Mouse (Mus musculus) ovary, adult 18-20 months (tissue): ENCODE data around the gene Shc1.
A peak's percentile ranks its signal among the peaks of the same experiment; 100 is the strongest.
"Not testable (repeated sequence)": the region's sequence is repeated elsewhere in the genome, so short reads cannot be mapped to it uniquely, and the experiment has no call there.

Source experiments
- DNase-seq: peaks from one replicate; pipeline ENCODE4 v3.0.0; 2022; ENCODE audit warnings: low spot score, mixed read lengths

The Shc1 gene

DNA sequence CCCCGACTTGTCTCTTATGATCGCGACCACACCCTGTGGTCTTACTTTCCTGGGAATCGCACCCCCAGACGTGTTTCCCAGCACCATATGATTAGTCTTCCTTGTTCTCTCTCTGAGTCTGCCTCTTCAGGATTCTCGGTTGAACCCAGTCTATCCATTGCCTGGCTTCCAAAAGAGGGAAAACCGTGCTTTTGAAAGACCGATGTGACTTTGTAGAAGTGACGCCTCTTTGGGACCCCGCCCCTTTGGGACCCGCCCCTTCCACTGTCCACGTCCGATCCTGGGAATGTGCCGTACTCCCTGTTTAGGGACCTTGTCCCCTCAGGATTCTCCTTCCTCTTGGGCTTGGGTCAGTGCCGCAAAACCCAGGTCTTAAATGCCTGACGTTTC, 613 bp downstream of the Shc1 start:
- DNase-seq = peak; percentile 73

DNA sequence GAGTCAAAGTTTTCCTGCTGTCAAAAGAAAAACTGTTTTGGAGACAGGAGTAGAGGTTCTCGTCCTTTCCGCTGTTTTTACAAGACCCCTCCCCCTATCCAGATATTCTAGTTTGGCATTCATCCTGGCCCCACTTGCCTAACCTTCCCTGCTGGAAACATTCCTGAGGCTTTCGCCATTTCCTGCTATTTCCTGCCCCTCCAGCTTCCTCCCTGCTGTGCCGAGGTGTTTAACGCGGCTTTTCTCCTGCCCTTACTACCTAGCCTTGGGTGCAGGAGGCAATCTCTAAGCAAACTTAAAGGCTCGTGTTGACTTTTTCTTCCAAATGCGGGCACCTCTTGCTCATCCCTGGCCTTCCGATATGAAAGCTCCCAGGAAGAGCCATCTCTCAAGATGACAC, 1.3 kb downstream of the Shc1 start:
- DNase-seq = peak; percentile 50

DNA sequence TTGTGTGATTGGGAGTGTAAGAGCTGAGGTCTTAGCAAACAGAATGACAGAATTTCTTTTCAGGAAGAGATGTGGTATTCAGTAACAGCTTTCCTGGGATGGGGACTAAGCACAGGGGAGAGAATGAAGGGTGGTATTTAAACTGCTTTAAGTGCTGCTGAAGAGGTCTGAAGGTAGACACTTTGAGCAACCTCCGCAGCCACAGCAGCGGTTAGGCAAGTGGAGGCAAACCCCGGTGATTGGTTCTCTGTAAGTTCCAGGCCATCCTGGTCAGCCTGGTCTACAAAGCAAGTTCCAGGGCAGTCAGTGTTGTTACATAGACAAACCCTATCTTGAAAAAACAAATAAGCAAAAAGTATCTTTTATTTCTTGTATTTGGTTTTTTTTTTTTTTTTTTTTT, 1.7 kb downstream of the Shc1 start:
- DNase-seq = no peak

DNA sequence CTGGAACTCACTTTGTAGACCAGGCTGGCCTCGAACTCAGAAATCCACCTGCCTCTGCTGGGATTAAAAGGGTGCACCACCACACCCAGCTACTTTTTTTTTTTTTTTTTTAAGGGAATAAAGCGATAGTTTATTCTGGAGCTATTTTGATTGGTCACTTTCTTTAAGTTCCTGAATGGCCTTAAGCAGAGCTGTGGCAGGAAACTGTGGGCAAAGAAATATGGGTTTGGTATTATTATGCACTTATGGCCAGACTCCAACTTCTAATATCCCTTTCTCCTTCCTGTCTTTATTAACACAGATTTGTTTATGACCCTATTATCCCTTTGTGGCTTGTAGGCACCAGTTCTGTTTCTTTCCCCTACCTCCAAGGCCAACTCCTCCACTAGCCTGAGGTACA, 2.2 kb downstream of the Shc1 start:
- no peak for DNase-seq

DNA sequence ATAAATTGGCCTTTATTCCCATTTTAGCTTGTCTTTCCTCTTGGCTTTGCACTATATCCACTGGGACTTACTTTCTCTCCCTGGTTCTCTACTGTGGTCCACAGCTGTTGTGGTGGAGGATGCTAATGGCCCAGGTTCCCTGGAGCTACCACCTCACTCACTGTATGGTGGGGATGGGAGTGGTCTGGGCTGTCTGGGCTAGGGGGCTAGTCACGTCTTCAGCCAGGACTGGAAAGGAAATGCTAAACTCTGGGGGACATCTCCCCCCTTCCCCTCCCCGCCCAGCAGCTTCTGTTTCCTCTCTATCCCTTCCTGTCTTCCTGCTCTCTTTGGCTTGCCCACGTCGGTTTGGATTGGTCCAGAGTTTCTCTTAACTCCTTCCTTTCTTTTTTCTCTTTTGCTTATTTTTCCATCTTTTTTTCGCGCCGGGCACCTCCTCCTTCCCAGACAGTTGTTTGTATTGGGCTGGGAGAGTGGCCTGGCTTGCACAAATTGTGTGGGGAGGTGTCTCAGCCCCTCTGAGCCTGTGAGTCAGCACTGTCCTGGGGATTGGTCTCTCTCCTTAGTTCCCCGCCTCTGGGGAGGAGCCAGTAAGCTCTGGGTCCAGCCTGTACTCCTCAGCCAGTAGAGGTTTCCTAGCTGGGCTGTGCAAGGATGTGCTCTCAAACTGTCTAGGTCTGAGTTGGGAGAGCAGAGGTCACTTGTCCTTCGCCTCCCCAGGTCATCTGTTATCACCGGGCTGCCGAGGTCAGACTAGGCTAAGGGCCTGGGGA, 2.9 kb downstream of the Shc1 start:
- DNase-seq = peak; percentile 83

DNA sequence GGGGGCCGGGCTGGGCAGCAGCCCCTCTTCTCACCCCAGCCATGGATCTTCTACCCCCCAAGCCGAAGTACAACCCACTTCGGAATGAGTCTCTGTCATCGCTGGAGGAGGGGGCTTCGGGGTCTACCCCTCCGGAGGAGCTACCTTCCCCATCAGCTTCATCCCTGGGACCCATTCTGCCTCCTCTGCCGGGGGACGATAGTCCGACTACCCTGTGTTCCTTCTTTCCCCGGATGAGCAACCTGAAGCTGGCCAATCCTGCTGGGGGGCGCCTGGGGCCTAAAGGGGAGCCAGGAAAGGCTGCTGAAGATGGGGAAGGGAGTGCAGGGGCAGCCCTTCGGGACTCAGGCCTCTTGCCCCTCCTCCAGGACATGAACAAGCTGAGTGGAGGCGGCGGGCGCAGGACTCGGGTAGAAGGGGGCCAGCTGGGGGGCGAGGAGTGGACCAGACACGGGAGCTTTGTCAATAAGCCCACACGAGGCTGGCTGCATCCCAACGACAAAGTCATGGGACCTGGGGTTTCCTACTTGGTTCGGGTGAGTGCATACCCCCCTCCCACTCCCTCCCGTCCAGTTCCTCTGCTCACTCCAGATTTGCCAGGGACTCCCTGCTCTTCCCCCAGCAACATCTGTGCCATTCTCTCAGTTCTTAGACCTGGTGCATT, 3.7 kb downstream of the Shc1 start:
- DNase-seq = no peak

DNA sequence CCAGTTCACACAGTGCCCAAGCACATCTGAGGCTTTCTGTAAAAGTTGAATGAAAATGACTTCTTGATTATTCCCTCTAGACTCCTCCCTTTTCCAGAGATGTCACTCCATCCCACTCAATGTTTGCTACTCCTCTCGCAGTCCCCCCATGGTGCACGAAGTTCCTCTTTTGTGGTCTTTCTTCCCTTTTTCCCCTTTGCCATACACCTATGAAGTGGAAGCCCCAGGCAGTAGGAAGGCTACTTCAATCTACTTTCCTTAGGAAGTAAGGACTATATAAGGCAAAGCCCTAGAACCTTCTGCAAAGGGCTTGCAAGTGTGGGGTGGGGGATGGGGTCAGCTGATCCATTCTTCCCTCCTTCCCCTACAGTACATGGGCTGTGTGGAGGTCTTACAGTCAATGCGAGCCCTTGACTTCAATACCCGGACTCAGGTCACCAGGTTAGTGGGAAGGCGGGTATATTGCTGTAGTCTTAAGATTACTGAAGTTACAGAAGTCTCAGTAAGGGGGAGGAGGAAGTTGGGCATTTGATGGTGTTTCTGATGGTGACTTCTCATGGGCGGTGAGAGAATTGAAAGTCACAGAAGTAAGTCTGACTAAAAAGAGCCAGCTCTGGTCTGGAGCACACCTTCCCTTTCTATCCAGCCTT, 4.4 kb downstream of the Shc1 start:
- DNase-seq = no peak

DNA sequence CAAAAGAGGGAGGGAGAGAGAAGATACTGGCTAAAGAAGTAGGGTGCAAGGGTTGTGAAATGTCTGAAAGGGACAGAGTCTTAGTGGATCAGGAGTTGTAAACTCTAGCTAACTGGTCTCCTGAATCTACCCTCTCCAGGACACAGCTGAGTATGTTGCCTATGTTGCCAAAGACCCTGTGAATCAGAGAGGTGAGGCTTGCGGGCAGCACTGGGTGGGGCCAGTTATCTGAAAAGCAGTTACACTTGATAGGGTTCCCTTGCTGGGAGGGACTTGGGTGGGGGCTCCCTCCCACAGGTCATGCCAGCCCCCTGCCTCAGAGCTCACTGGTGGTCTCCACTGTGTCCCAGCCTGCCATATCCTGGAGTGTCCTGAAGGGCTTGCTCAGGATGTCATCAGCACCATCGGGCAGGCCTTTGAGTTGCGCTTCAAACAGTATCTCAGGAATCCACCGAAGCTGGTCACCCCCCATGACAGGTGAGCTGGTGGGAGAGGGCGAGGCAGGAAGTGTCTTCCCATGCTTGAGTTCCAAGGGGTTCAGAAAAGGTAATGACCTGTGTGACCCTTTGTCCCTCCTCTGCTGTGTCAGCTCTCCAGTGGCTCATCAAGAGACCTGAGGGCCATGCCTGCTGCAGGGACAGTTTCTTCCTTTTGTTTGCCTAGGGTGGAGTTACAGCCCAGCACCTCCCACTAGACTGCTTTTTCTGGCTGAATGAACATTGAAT, 6.3 kb downstream of the Shc1 start:
- no peak for DNase-seq

DNA sequence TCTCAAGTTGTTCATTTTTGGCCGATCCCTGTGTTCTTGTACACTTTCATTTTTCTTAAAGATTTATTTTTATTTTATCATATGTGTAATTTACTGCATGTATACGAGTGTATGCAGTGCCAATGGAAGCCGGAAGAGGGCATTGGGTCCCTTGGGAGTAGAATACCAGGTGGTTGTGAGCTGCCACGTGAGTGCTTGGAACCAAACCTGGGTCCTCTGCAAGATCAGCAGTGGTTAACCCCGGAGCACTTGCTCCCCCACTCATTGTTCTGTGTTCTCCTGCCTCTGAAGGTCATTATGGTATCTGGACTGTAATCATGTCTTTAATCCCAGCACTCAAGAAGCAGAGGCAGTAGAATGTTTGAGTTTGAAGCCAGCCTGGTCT, 6.9 kb downstream of the Shc1 start:
- DNase-seq = no peak

DNA sequence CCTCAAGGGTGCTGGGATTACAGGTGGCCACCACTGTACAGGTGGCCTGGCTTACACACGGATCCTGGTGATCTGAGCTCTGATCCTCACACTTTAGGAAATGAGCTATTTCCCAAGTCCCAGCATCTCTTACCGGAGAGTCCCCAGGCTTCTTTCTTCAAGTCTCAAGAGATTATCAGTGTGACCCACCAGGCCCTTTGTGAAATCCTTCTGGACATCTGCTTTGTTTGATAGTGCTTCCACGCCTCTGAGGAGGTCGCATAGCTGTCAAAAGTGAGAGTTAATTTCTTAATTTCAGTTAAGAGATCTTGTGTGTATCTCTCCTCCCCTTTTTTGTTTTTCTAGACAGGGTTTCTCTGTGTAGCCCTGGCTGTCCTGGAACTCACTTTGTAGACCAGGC, 7.6 kb downstream of the Shc1 start:
- no peak for DNase-seq

DNA sequence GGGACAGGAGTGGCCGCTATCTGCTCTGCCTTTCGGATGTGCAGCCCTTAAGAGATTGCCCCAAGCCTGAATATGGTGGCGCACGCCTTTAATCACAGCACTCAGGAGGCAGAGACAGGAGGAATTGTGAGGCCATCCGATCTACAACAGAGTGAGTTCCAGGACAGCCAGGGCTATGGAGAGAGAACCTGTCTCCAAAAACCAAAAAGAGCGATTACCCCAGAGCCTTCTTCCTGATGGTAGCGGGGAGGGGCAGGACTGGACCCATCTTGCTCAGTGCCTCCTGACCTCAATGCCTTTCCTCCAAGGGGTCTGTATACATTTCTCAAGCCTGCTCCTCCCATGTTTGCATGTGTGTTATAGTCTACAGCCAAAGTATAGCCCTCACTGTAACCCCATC, 10.8 kb downstream of the Shc1 start:
- DNase-seq = not testable (repeated sequence)

DNA sequence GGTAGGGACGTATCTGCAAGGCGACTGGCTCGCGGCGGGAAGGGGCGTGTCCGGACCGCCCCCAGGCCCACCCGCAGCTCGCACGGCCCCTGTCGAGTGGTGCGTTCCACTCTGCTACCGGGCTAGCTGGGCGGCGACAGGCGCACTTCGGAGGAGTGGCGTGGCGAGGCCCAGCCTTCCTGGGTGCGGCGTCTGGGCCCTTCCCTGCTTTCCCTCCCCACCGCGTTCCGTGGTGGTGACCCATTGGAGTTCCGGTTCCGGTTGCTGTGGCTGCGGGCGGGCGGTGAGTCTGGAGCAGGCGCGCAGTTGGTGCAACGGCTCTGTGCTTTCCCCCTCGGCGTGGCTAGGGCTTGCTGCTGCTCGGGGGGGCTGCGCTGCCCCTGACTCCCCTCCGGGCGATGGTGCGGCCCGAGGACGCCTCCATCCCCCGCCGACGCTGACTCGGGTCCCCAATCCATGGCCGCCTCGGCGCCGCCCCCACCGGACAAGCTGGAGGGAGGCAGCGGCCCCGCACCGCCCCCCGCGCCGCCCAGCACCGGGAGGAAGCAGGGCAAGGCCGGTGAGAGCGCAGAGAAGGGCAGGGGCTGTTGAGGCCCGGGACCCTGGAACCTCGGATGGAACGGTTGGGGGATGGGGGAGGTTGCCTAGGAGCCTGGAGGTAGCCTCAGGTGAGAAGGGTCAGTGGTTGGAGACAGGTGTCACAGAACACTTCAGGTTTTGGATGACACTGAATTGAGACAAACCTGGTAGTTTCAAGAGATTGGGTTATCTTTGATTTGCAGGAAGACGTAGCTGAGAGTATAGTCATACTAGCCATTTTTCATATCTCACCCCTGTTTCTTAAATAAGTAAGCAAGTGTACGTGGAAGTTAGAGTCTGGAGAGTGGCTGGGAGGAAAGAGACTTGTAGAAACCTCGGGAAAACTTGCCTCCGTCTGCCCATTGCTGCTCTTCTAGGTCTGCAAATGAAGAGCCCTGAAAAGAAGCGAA, 12.2 kb downstream of the Shc1 start, which contains the start of gene Pygo2:
TSS of gene Pygo2 (plus strand) at position 44 of the 989 bp plus-strand sequence.
- DNase-seq = peak; percentile 97

DNA sequence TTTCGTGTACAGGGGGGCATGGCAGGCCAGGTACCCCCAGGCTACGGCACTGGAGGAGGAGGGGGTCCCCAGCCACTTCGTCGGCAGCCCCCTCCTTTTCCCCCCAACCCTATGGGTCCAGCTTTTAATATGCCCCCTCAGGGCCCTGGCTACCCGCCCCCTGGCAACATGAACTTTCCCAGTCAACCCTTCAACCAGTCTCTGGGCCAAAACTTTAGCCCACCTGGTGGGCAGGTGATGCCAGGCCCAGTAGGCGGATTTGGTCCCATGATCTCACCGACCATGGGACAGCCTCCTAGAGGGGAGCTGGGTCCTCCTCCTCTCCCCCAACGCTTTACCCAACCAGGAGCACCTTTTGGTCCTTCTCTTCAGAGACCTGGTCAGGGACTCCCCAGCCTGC, 14.4 kb downstream of the Shc1 start:
- no peak for DNase-seq

DNA sequence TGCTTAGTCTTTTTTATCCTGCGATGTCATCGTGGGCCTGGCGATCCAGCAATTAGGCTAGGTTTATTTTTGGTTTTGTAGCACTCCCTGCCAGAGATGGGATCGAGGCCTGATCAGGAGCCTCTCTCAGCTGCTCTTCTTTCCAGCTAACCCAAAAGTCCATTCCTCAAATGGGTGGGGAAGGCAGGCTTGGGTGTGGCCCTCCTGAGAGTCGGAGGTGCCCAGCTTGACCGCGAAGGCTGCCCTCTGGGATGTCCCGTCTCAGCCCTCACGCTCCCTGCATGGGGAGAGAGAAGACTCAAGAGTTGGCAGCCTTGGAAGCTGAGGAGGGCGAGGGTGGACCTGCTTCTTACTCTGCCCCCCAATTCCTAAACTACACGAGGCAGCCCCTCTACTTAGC, 16.3 kb downstream of the Shc1 start:
- no peak for DNase-seq

DNA sequence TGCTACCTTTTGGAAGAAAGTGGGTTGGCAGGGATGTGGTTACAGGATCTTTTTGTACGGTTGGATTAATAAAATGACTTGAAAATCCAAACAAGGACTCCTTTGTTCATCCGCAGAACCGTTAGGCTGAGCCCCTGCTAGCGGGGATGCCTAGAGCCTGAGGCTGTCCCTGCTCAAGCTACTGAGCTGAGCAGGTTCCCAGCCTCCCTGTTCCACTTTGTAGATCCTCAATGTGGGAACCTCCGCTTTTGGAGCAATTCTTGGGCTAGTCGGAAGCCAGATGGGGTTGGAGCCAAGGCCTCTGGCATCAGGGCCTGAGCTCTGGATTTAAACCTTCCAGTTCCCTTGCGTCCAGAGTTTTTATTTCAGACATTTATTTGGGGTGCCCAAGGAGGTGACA, 16.8 kb downstream of the Shc1 start:
- no peak for DNase-seq

DNA sequence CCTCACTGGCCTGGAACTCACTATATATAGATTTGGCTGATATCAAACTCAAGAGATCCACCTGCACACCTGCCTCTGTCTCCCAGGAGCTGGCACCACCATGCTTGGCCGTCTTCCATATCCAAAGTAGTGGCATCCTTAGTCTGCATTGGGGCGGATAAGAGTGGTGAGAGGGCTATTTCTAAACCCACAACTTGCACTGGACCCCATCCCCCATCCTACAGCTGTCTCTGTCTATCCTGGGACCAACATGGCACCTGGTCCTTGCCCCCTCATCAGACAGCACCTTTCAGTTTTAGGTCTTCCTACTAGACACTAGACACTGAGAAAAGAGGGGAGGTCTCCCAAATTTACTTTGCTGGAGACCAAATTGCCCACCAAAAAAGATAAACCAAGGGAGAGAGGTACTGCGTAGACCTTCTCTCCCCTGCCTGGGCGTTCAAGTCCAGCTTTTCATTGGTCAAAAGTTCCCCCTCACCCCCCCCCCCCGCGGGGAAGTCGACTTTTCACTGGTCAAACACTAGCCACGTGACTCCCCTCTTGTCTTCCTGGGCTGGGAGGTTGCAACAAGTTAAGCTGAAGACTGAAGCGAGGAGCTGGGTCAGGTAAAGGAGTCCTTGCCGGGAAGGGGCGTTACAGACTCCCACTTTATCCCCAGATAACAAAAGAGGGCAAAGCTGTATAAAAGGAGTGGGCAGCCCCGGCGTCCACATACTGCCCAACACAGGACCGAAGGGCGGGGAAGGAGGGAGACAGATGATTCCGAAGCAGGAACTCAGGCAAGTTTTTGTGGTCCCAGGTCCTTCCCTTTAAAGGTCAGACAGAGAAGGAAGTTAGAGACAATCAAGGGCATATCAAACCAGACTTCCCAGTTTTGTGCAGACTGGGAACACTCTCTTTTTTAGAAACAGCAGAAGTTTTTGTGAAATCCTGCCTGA, 18.2 kb downstream of the Shc1 start, which contains the start of gene Pbxip1:
TSS of gene Pbxip1 (plus strand) at position 531 of the 938 bp plus-strand sequence.
- DNase-seq = peak; percentile 65

DNA sequence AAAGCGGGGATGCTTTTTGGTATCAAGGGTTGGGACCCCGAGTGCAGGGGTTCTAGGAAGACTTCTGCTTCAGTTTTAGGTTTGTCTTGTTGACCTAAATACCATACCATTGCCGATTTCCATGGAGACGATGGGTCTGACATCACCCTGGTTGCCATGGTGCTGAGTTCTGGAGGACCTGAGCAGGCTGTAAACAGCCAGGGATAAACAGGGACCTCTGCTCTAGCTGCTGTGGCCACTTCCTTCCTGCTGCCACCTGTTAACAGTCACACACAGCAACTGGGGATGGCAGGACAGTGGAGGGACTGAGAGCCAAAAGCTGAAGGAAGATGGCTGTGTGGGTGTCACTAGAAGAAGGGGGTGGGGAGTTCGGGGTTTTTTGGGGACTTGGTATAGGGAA, 19.0 kb downstream of the Shc1 start:
- no peak for DNase-seq

DNA sequence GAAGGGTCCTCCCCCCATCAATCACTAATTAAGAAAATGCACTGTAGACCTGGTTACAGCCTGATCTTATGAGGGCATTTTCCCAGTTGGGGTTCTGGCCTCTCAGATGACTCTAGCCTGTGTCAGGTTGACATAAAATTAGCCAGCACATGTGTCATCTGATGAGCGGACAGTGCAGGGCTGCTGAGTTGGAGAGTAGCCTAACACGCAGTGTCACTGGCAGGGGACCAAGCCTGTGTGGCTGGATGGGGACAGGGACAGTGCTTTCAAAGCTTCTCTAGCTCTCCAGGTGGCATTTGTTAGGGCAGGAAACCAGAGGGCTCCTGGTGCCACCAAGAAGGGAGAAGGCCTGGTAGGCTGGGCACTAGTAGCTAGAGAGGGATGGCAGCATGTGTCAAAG, 22.4 kb downstream of the Shc1 start:
- no peak for DNase-seq

DNA sequence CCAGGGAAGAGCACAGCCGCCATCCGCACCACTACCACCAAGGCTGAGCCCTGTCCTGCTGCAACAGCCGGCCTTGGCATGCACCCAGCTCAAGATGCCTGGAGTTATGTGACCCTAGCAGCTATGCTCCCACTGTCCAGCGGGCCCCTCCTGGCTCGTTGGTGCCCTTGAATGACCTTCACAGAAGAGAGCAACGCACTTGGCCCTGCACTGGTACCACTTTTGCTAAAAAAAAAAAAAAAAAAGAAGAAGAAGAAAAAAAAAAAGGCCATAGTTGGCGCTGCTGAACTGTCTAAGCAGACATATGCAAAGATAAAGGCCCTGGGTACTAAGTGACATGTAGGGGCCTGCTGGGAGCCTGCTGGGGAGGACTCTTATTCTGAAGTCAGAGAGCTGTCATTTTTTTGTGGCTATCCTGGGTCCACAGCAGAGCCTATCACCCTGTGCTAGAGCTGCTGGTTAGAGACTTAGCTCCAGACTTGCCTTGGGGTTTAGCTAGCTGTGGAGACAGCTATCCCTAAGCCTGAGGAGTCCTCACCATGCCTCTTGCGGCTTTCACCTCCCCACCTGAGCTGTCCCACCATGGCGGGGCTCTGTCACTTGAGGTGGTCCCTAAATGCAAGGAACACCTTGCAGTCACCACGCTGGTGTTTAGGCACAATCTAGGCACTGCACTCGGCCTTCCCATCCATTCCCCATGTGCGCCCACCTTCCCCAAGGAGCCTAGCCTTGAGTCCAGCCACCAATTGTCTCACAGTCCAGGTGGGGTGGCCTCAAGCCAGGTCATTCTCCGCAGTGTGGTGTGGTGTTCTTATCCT, 30.7 kb downstream of the Shc1 start:
- DNase-seq = peak; percentile 67
